Mouse (Mus musculus) hindbrain, postnatal 0 days (tissue): ENCODE results near the gene Micall2. TPM values are rescaled to one million over a fixed set of nuclear protein-coding genes. Genes with fewer than 3 reads are reported as not detected.
A peak's percentile ranks its signal among the peaks of the same experiment; 100 is the strongest.
"Not testable (repeated sequence)": the region's sequence is repeated elsewhere in the genome, so short reads cannot be mapped to it uniquely, and the experiment has no call there.

Source experiments
- ATAC-seq: fragments of 200-750 bp; cut with Nextera tagmentation; 2 replicates; pipeline ENCODE4 v1.8.0; 2017; ENCODE audit warnings: mild to moderate bottlenecking, moderate TSS enrichment, moderate library complexity
- DNase-seq: peaks from one replicate; pipeline ENCODE4 v3.0.0-alpha.2; 2015; ENCODE audit warnings: low spot score
- H3K27ac ChIP-seq: fragments of 300-500 bp; sonication (generic); 2 replicates; pipeline ENCODE4 v1.5.1; 2014; ENCODE audit warnings: mild to moderate bottlenecking
- H3K27me3 ChIP-seq: fragments of 300-500 bp; sonication (generic); 2 replicates; pipeline ENCODE4 v1.6.1; 2014; ENCODE audit warnings: low read length, mixed read lengths; ENCODE audit not compliant: insufficient read depth
- H3K36me3 ChIP-seq: fragments of 300-500 bp; sonication (generic); 2 replicates; pipeline ENCODE4 v1.6.1; 2014; ENCODE audit warnings: low read length, mixed read lengths; ENCODE audit not compliant: insufficient read depth
- H3K4me1 ChIP-seq: fragments of 300-500 bp; sonication (generic); 2 replicates; pipeline ENCODE4 v1.6.1; 2014; ENCODE audit warnings: antibody characterized with exemption, low read length, mixed read lengths; ENCODE audit not compliant: insufficient read depth
- H3K4me2 ChIP-seq: fragments of 300-500 bp; sonication (generic); 2 replicates; pipeline ENCODE4 v1.6.1; 2014; ENCODE audit warnings: low read depth, mild to moderate bottlenecking, low read length, moderate library complexity, mixed read lengths
- H3K4me3 ChIP-seq: fragments of 300-500 bp; sonication (generic); 2 replicates; pipeline ENCODE4 v1.5.1; 2014; ENCODE audit warnings: low read length
- H3K9ac ChIP-seq: fragments of 300-500 bp; sonication (generic); replicated peaks from 2 replicates; pipeline ENCODE4 v1.6.1; 2014; ENCODE audit warnings: mild to moderate bottlenecking, low read length, moderate library complexity, mixed read lengths
- H3K9me3 ChIP-seq: fragments of 300-500 bp; sonication (generic); 2 replicates; pipeline ENCODE4 v1.6.1; 2016; ENCODE audit warnings: low read length, mixed read lengths
- CTCF ChIP-seq: IDR thresholded peaks from 2 replicates; pipeline ENCODE4 v1.5.1; 2016; ENCODE audit warnings: antibody characterized with exemption, control low read depth, low read depth
- WGBS: fragments of 180-500 bp; shearing (Covaris S2); extraction: QIAGEN DNeasy Blood & Tissue Kit; methylation state at CpG from one replicate; pipeline ENCODE4 v1.1.7; 2014; 5-methylcytosine and 5-hydroxymethylcytosine counted together
- polyA plus RNA-seq: library from polyadenylated mRNA; unstranded; fragments of >200 nt; fragmentation: Nextera tagmentation; extraction: Ambion mirVana; gene quantifications from 2 replicates; pipeline ENCODE4 v1.2.1, GENCODE M21; 2015
- total RNA-seq: library from RNA; depleted of rRNA; stranded (reverse); fragments of >200 nt; gene quantifications from 2 replicates; pipeline ENCODE4 v1.2.3, GENCODE M21; 2014

Micall2 gene
- total and polyA plus RNA-seq, 2 experiments from 2014 or later: 10.7 to 11.0 TPM

GRCm38 (mm10) chr5:139758096-139758495, 22.0 kb upstream of the Micall2 start:
- no peak overlapping the region for H3K9ac ChIP-seq
- no peak for ATAC-seq
- H3K4me1 ChIP-seq: no peaks in the 10 kb centered on the region
- no peak overlapping the region for H3K4me2 ChIP-seq
- H3K4me3 ChIP-seq: no peak overlapping the region
- DNase-seq: no peak
- no peaks in the 10 kb centered on the region for H3K27me3 ChIP-seq
- H3K9me3 ChIP-seq: no peaks in the 10 kb centered on the region
- TF ChIP-seq CTCF: no peak
- WGBS: 81% methylated on average over 16 of the region's 16 CpGs
- H3K36me3 ChIP-seq: peaks cover 78% of the 10 kb centered on the region
- no peak overlapping the region for H3K27ac ChIP-seq

- no peak overlapping the region for H3K4me3 ChIP-seq
- H3K27me3 ChIP-seq: no peaks in the 10 kb centered on the region
- H3K4me1 ChIP-seq: no peaks in the 10 kb centered on the region
- H3K36me3 ChIP-seq: peaks cover 78% of the 10 kb centered on the region
- ATAC-seq (no peak), DNase-seq (no peak)
- no peak for TF ChIP-seq CTCF
- H3K4me2 ChIP-seq: no peak overlapping the region
- H3K27ac ChIP-seq: no peak overlapping the region
- no peak overlapping the region for H3K9ac ChIP-seq
- 70% methylated on average over 2 of the region's 2 CpGs for WGBS
- H3K9me3 ChIP-seq: no peaks in the 10 kb centered on the region
Measured at GRCm38 (mm10) chr5:139756586-139756985, 20.4 kb upstream of the Micall2 start.

DNA sequence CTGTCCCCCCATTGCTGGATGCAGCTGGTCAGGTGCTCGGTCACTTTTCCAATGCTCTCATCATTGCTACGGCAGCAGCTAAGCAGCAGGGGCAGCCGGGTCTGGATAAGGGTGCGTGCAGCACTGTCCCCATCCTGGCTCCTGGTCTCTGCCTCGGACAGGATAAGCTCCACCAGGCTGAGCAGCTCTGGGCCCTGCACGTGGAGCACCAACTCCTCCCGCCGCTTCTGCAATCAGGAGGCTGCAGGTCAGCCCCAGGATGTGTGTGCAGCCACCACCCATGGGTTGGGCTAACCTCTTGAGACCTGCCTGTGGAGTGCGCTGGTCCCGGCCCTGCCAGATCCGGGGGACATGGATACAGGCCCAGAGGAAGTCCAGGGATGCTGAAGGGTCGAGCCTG, 20.0 kb upstream of the Micall2 start:
- ATAC-seq (no peak), DNase-seq (no peak)
- H3K27me3 ChIP-seq: no peaks in the 10 kb centered on the region
- no peak overlapping the region for H3K4me3 ChIP-seq
- TF ChIP-seq CTCF: no peak
- H3K9ac ChIP-seq: no peak overlapping the region
- no peaks in the 10 kb centered on the region for H3K9me3 ChIP-seq
- H3K27ac ChIP-seq: no peak overlapping the region
- no peaks in the 10 kb centered on the region for H3K4me1 ChIP-seq
- no peak overlapping the region for H3K4me2 ChIP-seq
- peaks cover 78% of the 10 kb centered on the region for H3K36me3 ChIP-seq
- WGBS: 90% methylated on average over 12 of the region's 12 CpGs

DNA sequence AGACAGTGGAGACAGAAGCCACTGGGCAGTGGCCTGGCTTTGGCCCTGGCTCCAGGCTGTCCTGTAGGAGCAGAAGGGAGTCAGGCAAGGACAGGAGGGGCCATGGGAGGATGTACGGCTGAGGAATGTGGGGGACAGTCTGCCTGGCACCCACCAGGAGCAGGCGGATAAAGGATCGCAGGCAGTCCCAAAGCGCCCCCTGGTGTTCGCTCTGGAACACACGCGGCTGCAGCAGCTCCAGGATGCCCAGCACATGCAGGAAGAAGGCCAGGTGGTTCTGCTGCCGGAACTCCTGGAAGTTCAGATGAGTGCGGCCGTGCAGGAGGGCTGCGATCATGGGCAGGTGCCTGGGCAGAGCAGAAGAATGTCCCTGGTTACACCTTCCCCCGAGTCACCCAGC, 18.6 kb upstream of the Micall2 start:
- ATAC-seq (0 out of 2 replicates have a peak, but pooled peaks have one; percentile 10), DNase-seq (peak; percentile 75)
- Histone ChIP-seq H3K36me3 (peaks cover 68% of the 10 kb centered on the region), H3K4me2 (no peak overlapping the region), H3K27me3 (no peaks in the 10 kb centered on the region), H3K27ac (no peak overlapping the region), H3K4me1 (no peaks in the 10 kb centered on the region), H3K4me3 (no peak overlapping the region), H3K9ac (no peak overlapping the region), H3K9me3 (no peaks in the 10 kb centered on the region)
- whole genome bisulfite sequencing: 40% methylated on average over 12 of the region's 12 CpGs
- TF ChIP-seq CTCF: peak; percentile 88

DNA sequence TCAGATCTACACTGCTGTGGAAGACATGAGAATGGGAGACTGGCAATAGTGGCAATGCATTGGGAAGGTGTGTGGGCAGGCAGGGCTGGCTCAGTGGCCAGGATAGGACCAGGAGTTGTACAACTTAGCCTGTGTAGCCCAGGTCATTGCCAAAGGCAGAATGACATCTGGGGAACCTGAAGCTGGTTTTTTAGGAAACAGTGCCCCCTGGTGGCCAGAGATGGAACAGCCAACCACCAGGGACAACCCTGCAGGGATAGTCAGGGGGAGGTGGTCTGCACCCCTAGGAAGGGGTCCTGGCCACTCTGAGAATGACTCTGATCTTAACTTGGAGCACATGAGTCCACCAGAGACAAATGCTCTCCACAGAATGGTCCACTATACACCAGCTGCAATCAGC, 14.4 kb upstream of the Micall2 start:
- no peaks in the 10 kb centered on the region for H3K27me3 ChIP-seq
- peak; percentile 27 for ATAC-seq
- peak; percentile 96 for TF ChIP-seq CTCF

GRCm38 (mm10) chr5:139749413-139750125, 13.4 kb upstream of the Micall2 start:
- WGBS: 76% methylated on average over 16 of the region's 16 CpGs
- no peak overlapping the region for H3K4me3 ChIP-seq
- DNase-seq: peak; percentile 35
- H3K9ac ChIP-seq: no peak overlapping the region
- TF ChIP-seq CTCF: no peak
- H3K4me1 ChIP-seq: no peaks in the 10 kb centered on the region
- ATAC-seq: no peak
- H3K9me3 ChIP-seq: no peaks in the 10 kb centered on the region
- H3K27me3 ChIP-seq: no peaks in the 10 kb centered on the region
- H3K27ac ChIP-seq: no peak overlapping the region
- H3K4me2 ChIP-seq: no peak overlapping the region
- H3K36me3 ChIP-seq: peaks cover 27% of the 10 kb centered on the region

More for the DNA sequence above, 14.4 kb upstream of the Micall2 start:
- Histone ChIP-seq H3K4me3 (no peak overlapping the region), H3K4me1 (no peaks in the 10 kb centered on the region), H3K9ac (no peak overlapping the region), H3K27ac (no peak overlapping the region), H3K36me3 (peaks cover 32% of the 10 kb centered on the region), H3K4me2 (no peak overlapping the region), H3K9me3 (no peaks in the 10 kb centered on the region)
- DNase-seq: peak; percentile 78

DNA sequence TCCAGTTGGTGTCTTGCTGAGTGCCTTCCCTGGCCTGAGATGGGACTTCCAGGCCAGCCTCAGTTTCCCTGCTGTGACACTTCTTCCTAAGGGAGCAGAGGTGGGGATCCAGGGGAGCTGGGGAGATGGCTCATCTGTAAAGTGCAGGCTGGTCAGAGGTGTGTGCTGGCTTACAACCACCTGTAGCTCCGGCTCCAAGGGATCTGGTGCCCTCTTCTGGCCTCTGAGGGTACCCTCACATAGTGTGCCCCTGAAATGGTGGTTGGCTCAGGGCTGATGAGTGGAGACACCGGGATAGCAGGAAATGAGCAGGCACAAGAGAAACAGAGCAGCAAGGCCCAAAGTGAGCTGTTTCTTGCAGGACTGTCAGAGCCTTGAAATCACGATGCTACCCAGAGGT, 9.6 kb upstream of the Micall2 start:
- WGBS: 4% methylated on average over 3 of the region's 3 CpGs
- no peak overlapping the region for H3K9ac ChIP-seq
- ATAC-seq (peak; percentile 78), DNase-seq (peak; percentile 78)
- H3K4me1 ChIP-seq: no peaks in the 10 kb centered on the region
- no peaks in the 10 kb centered on the region for H3K27me3 ChIP-seq
- H3K4me3 ChIP-seq: no peak overlapping the region
- H3K9me3 ChIP-seq: no peaks in the 10 kb centered on the region
- TF ChIP-seq CTCF: peak; percentile 84
- H3K4me2 ChIP-seq: no peak overlapping the region
- no peak overlapping the region for H3K27ac ChIP-seq
- H3K36me3 ChIP-seq: no peaks in the 10 kb centered on the region

DNA sequence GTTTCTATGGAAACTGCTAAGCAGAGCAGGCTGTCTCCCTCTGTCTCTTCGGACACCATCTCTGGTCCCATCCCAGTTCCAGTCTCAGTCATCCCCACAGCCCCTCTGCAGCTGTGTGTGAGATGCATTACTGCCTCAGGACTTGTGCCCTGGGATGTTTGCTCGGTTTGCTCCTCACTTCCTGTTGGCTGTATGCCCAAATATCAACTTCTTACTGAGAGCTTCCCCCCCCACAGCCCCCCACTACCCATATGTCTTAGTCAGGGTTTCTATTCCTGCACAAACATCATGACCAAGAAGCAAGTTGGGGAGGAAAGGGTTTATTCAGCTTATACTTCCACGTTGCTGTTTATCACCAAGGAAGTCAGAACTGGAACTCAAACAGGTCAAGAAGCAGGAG, 6.5 kb upstream of the Micall2 start:
- not testable (repeated sequence) for H3K9ac ChIP-seq, H3K9me3 ChIP-seq, H3K27me3 ChIP-seq, DNase-seq, H3K27ac ChIP-seq, ATAC-seq, H3K36me3 ChIP-seq, H3K4me2 ChIP-seq, H3K4me1 ChIP-seq, H3K4me3 ChIP-seq
- 55% methylated on average over 3 of the region's 3 CpGs for WGBS
